Mouse (Mus musculus) heart, postnatal 0 days (tissue): ENCODE results near the gene Zcchc4.

ENCODE experiments used
- CTCF ChIP-seq: IDR thresholded peaks from 2 replicates; pipeline ENCODE4 v1.5.1; 2016; ENCODE audit warnings: antibody characterized with exemption, control low read depth, low read depth
- EP300 ChIP-seq: IDR thresholded peaks from 2 replicates; pipeline ENCODE4 v1.6.1; 2016; ENCODE audit warnings: antibody characterized with exemption, low read depth

DNA sequence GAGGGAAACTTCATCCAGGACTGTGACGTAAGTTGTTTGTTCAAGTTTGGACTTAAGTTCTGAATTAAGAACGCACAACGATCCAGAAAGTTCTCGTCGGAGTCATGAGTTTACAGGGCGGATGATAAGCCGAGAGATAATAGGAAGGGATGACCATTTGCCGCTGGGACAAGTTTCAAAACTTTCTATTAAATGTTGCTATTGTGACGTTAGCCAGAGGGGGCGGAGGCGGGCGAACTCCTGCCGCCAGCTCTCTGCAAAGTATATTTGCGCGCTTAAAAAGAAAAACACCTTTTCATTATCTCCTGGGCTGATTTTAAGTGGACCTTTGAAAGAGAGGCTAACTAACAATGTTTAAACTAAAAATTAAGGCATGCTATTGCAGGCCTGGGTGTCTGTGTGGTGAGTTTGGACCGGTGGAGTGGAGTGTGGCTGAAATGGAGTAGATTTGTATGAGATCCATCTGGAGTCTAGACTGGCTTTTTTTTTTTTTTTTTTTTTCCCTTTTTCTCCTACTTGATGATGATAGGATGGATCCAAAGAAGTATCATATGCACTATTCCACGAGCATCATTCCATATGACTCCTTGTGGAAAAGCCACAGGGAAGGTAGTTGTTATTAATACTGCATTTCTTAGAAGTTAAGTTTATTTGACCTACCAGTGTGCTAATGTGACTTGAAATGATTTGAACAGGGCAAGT, 32.9 kb upstream of the Zcchc4 start:
- TF ChIP-seq CTCF (peak; percentile 15; the same call in 1 of the 2 replicates), EP300 (no peak)
